Comparison of ENCODE assay signal across 20 mouse cellular contexts in genomic region chrX:73867256-73867655, GRCm38 (mm10). TPM values are rescaled to one million over a fixed set of nuclear protein-coding genes. Genes with fewer than 3 reads are reported as not detected.
DNase-seq lines count a peak whose midpoint lies in the region; ATAC-seq lines count a peak whose summit lies in the region.
"Had no signal": no experiment of that assay in that cellular context is flagged by ENCODE, and none has a peak within 500 bp of the region (broad histone marks: within the 10 kb centered on the region; RNA-seq: fewer than 3 reads in every experiment).

No protein-coding gene starts in this region.

- no peaks in the 10 kb centered on the region for H3K36me3 ChIP-seq in liver, embryonic 13.5 days
- no peaks in the 10 kb centered on the region for H3K36me3 ChIP-seq in liver, embryonic 11.5 days (ENCODE audit: control insufficient read depth, insufficient read depth, low read length)
- H3K36me3 ChIP-seq in embryonic facial prominence, embryonic 10.5 days (replicated peaks): no peaks in the 10 kb centered on the region
- 0 out of 2 replicates have a peak, but pooled peaks cover 2% of the 10 kb centered on the region for H3K36me3 ChIP-seq in forebrain, embryonic 16.5 days (ENCODE audit: control insufficient read depth, insufficient read depth)
- H3K36me3 ChIP-seq in midbrain, embryonic 15.5 days (replicated peaks): 0 out of 2 replicates have a peak, but pooled peaks cover 3% of the 10 kb centered on the region
- H3K36me3 ChIP-seq: limb, embryonic 10.5 days had no signal

- DNase-seq in liver, embryonic 13.5 days: no peak
- no peak for DNase-seq in liver, embryonic 11.5 days (ENCODE audit: low spot score)
- DNase-seq in embryonic facial prominence, embryonic 10.5 days (ENCODE audit: low spot score): peak; percentile 20
- DNase-seq in thymus, postnatal 14 days: no peak
- no peak for DNase-seq in kidney, postnatal 25 days
- DNase-seq: adrenal gland, postnatal 36 days; cerebellum, adult 18-20 months; kidney, adult 11 months; lung, postnatal 10 days had no signal

- H3K4me3 ChIP-seq in liver, embryonic 13.5 days (replicated peaks): no peak overlapping the region
- H3K4me3 ChIP-seq in liver, embryonic 11.5 days (ENCODE audit: low read depth, low read length): no peak overlapping the region
- no peak overlapping the region for H3K4me3 ChIP-seq in embryonic facial prominence, embryonic 10.5 days
- no peak overlapping the region for H3K4me3 ChIP-seq in forebrain, embryonic 16.5 days (replicated peaks; ENCODE audit: low read length)
- H3K4me3 ChIP-seq in midbrain, embryonic 15.5 days: no peak overlapping the region
- H3K4me3 ChIP-seq: limb, embryonic 10.5 days; myocyte had no signal

- no peak overlapping the region for H3K9ac ChIP-seq in liver, embryonic 13.5 days
- no peak overlapping the region for H3K9ac ChIP-seq in liver, embryonic 11.5 days (ENCODE audit: low read depth, low read length)
- H3K9ac ChIP-seq in forebrain, embryonic 16.5 days (replicated peaks; ENCODE audit: low read depth, low read length): peak overlapping the region; percentile 22; the same call in 1 of the 2 replicates
- H3K9ac ChIP-seq in midbrain, embryonic 15.5 days: 0 out of 2 replicates have a peak overlapping the region, but pooled peaks have one; percentile 14

- H3K27me3 ChIP-seq in liver, embryonic 13.5 days: no peaks in the 10 kb centered on the region
- no peaks in the 10 kb centered on the region for H3K27me3 ChIP-seq in liver, embryonic 11.5 days (replicated peaks; ENCODE audit: control insufficient read depth, insufficient read depth, low read length)
- H3K27me3 ChIP-seq in embryonic facial prominence, embryonic 10.5 days (replicated peaks; ENCODE audit: low read depth, poor library complexity, severe bottlenecking): peaks cover 6% of the 10 kb centered on the region; the same call in 1 of the 2 replicates
- H3K27me3 ChIP-seq in forebrain, embryonic 16.5 days (replicated peaks; ENCODE audit: control insufficient read depth, insufficient read depth, low read length): no peaks in the 10 kb centered on the region
- H3K27me3 ChIP-seq in midbrain, embryonic 15.5 days (replicated peaks): no peaks in the 10 kb centered on the region
- H3K27me3 ChIP-seq: Patski had no signal

- 27% methylated on average over 3 of the region's 3 CpGs for WGBS in liver, embryonic 13.5 days (ENCODE audit: insufficient replicate concordance)
- WGBS in liver, embryonic 11.5 days: 31% methylated on average over 3 of the region's 3 CpGs
- WGBS in embryonic facial prominence, embryonic 10.5 days: 23% methylated on average over 3 of the region's 3 CpGs
- 27% methylated on average over 3 of the region's 3 CpGs for WGBS in forebrain, embryonic 16.5 days
- WGBS in midbrain, embryonic 15.5 days: 26% methylated on average over 3 of the region's 3 CpGs

- peak overlapping the region; percentile 41 for H3K27ac ChIP-seq in liver, embryonic 13.5 days
- H3K27ac ChIP-seq in liver, embryonic 11.5 days (ENCODE audit: low read depth, low read length): no peak overlapping the region
- no peak overlapping the region for H3K27ac ChIP-seq in embryonic facial prominence, embryonic 10.5 days (replicated peaks)
- H3K27ac ChIP-seq in forebrain, embryonic 16.5 days (ENCODE audit: low read length): peak overlapping the region; percentile 87
- H3K27ac ChIP-seq in midbrain, embryonic 15.5 days: peak overlapping the region; percentile 65
- H3K27ac ChIP-seq: limb, embryonic 10.5 days had no signal

- peaks cover 22% of the 10 kb centered on the region for H3K4me1 ChIP-seq in liver, embryonic 13.5 days (replicated peaks)
- H3K4me1 ChIP-seq in liver, embryonic 11.5 days (replicated peaks; ENCODE audit: control insufficient read depth, insufficient read depth, low read length): no peaks in the 10 kb centered on the region
- peaks cover 12% of the 10 kb centered on the region; the same call in 1 of the 2 replicates for H3K4me1 ChIP-seq in embryonic facial prominence, embryonic 10.5 days
- H3K4me1 ChIP-seq in forebrain, embryonic 16.5 days (replicated peaks; ENCODE audit: control insufficient read depth, insufficient read depth, low read length): peaks cover 31% of the 10 kb centered on the region
- peaks cover 36% of the 10 kb centered on the region for H3K4me1 ChIP-seq in midbrain, embryonic 15.5 days

- ATAC-seq in liver, embryonic 13.5 days (ENCODE audit: low read depth): no peak
- ATAC-seq in liver, embryonic 11.5 days (replicated peaks; ENCODE audit: low FRiP score): no peak
- ATAC-seq in forebrain, embryonic 16.5 days: peak; percentile 67
- no peak for ATAC-seq in midbrain, embryonic 15.5 days (replicated peaks)
- ATAC-seq in monocyte, adult 5-6 weeks (replicated peaks; ENCODE audit: insufficient number of reproducible peaks, low FRiP score, low TSS enrichment, poor library complexity, severe bottlenecking): no peak
- ATAC-seq: CD4-positive, CD25-positive, alpha-beta regulatory T cell, adult 4 months; Patski had no signal

- H3K9me3 ChIP-seq in liver, embryonic 13.5 days (replicated peaks): no peaks in the 10 kb centered on the region
- H3K9me3 ChIP-seq in liver, embryonic 11.5 days (ENCODE audit: control insufficient read depth, low read length): no peaks in the 10 kb centered on the region
- no peaks in the 10 kb centered on the region for H3K9me3 ChIP-seq in embryonic facial prominence, embryonic 10.5 days
- H3K9me3 ChIP-seq in forebrain, embryonic 16.5 days (ENCODE audit: control insufficient read depth, low read length): no peaks in the 10 kb centered on the region
- no peaks in the 10 kb centered on the region for H3K9me3 ChIP-seq in midbrain, embryonic 15.5 days
- H3K9me3 ChIP-seq: limb, embryonic 10.5 days had no signal

- peak overlapping the region; percentile 28 for H3K4me2 ChIP-seq in liver, embryonic 13.5 days
- no peak overlapping the region for H3K4me2 ChIP-seq in liver, embryonic 11.5 days
- no peak overlapping the region for H3K4me2 ChIP-seq in forebrain, embryonic 16.5 days (ENCODE audit: low read length)
- H3K4me2 ChIP-seq in midbrain, embryonic 15.5 days: no peak overlapping the region

RNA-seq across cellular contexts. Expression of gene Avpr2, which starts 24.6 kb away (rescaled TPM):
- 0.06 and 0.10 TPM in 2 replicates for polyA plus RNA-seq in liver, embryonic 13.5 days (2015; fragmentation: Nextera tagmentation; extraction: Ambion mirVana)
- polyA plus RNA-seq in liver, embryonic 11.5 days (2014; fragmentation: Nextera tagmentation; extraction: Ambion mirVana): 0.17 and 0.22 TPM in 2 replicates
- 0.05 and 0.07 TPM in 2 replicates for polyA plus RNA-seq in embryonic facial prominence, embryonic 10.5 days (2016; fragmentation: Nextera tagmentation; extraction: Ambion mirVana)
- polyA plus RNA-seq in forebrain, embryonic 16.5 days (2015; fragmentation: Nextera tagmentation; extraction: Ambion mirVana): 0.16 and 0.24 TPM in 2 replicates
- 0.17 and 0.30 TPM in 2 replicates for polyA plus RNA-seq in midbrain, embryonic 15.5 days (2015; fragmentation: Nextera tagmentation; extraction: Ambion mirVana)
- 0.96 to 1.9 TPM (median 1.3 TPM) in 3 replicates for total RNA-seq in monocyte, adult 5-6 weeks (2017)
- total RNA-seq: adrenal gland, postnatal 36 days; gastrocnemius, postnatal 4 days; layer of hippocampus, adult 8-10 months had no signal
- polyA plus RNA-seq: heart, postnatal 0 days; myocyte; testis, adult 2 months had no signal

RNA-seq across cellular contexts. Expression of gene L1cam, which starts 28.6 kb away (rescaled TPM):
- 0.16 and 0.19 TPM in 2 replicates for polyA plus RNA-seq in liver, embryonic 13.5 days (2015; fragmentation: Nextera tagmentation; extraction: Ambion mirVana)
- 0.42 and 0.95 TPM in 2 replicates for polyA plus RNA-seq in liver, embryonic 11.5 days (2014; fragmentation: Nextera tagmentation; extraction: Ambion mirVana)
- polyA plus RNA-seq in embryonic facial prominence, embryonic 10.5 days (2016; fragmentation: Nextera tagmentation; extraction: Ambion mirVana): 8.0 and 8.2 TPM in 2 replicates
- 82.6 and 110 TPM in 2 replicates for polyA plus RNA-seq in forebrain, embryonic 16.5 days (2015; fragmentation: Nextera tagmentation; extraction: Ambion mirVana)
- 98.6 and 120 TPM in 2 replicates for polyA plus RNA-seq in midbrain, embryonic 15.5 days (2015; fragmentation: Nextera tagmentation; extraction: Ambion mirVana)
- 59.8 to 83.7 TPM (median 81.0 TPM) in 3 replicates for total RNA-seq in monocyte, adult 5-6 weeks (2017)

RNA-seq across cellular contexts. Expression of gene Pdzd4, which starts 42.5 kb away (rescaled TPM):
- polyA plus RNA-seq in liver, embryonic 13.5 days (2015; fragmentation: Nextera tagmentation; extraction: Ambion mirVana): 0.06 and 0.07 TPM in 2 replicates
- polyA plus RNA-seq in liver, embryonic 11.5 days (2014; fragmentation: Nextera tagmentation; extraction: Ambion mirVana): 0.25 and 0.86 TPM in 2 replicates
- 0.65 and 0.79 TPM in 2 replicates for polyA plus RNA-seq in embryonic facial prominence, embryonic 10.5 days (2016; fragmentation: Nextera tagmentation; extraction: Ambion mirVana)
- polyA plus RNA-seq in forebrain, embryonic 16.5 days (2015; fragmentation: Nextera tagmentation; extraction: Ambion mirVana): 3.5 and 4.2 TPM in 2 replicates
- 5.6 and 5.9 TPM in 2 replicates for polyA plus RNA-seq in midbrain, embryonic 15.5 days (2015; fragmentation: Nextera tagmentation; extraction: Ambion mirVana)
- total RNA-seq in monocyte, adult 5-6 weeks (2017): 0.68 to 2.9 TPM (median 1.9 TPM) in 3 replicates

RNA-seq across cellular contexts. Expression of gene Arhgap4, which starts 54.4 kb away (rescaled TPM):
- 4.7 and 4.8 TPM in 2 replicates for polyA plus RNA-seq in liver, embryonic 13.5 days (2015; fragmentation: Nextera tagmentation; extraction: Ambion mirVana)
- 10.2 and 12.9 TPM in 2 replicates for polyA plus RNA-seq in liver, embryonic 11.5 days (2014; fragmentation: Nextera tagmentation; extraction: Ambion mirVana)
- 2.1 and 2.6 TPM in 2 replicates for polyA plus RNA-seq in embryonic facial prominence, embryonic 10.5 days (2016; fragmentation: Nextera tagmentation; extraction: Ambion mirVana)
- polyA plus RNA-seq in forebrain, embryonic 16.5 days (2015; fragmentation: Nextera tagmentation; extraction: Ambion mirVana): 2.8 and 3.1 TPM in 2 replicates
- polyA plus RNA-seq in midbrain, embryonic 15.5 days (2015; fragmentation: Nextera tagmentation; extraction: Ambion mirVana): 4.0 and 4.6 TPM in 2 replicates
- 164 to 232 TPM (median 166 TPM) in 3 replicates for total RNA-seq in monocyte, adult 5-6 weeks (2017)

RNA-seq across cellular contexts. Expression of gene Naa10, which starts 54.5 kb away (rescaled TPM):
- polyA plus RNA-seq in liver, embryonic 13.5 days (2015; fragmentation: Nextera tagmentation; extraction: Ambion mirVana): 129 and 131 TPM in 2 replicates
- polyA plus RNA-seq in liver, embryonic 11.5 days (2014; fragmentation: Nextera tagmentation; extraction: Ambion mirVana): 210 TPM in 2 replicates
- polyA plus RNA-seq in embryonic facial prominence, embryonic 10.5 days (2016; fragmentation: Nextera tagmentation; extraction: Ambion mirVana): 169 and 181 TPM in 2 replicates
- 101 and 103 TPM in 2 replicates for polyA plus RNA-seq in forebrain, embryonic 16.5 days (2015; fragmentation: Nextera tagmentation; extraction: Ambion mirVana)
- 84.8 and 86.9 TPM in 2 replicates for polyA plus RNA-seq in midbrain, embryonic 15.5 days (2015; fragmentation: Nextera tagmentation; extraction: Ambion mirVana)
- 32.0 to 50.3 TPM (median 42.9 TPM) in 3 replicates for total RNA-seq in monocyte, adult 5-6 weeks (2017)

Comparison
In these comparisons a context has a peak if more than half of its experiments do, and no peak if none do; other contexts are left out.
1. H3K27ac ChIP-seq: peak in liver, embryonic 13.5 days (single experiment), forebrain, embryonic 16.5 days (single experiment) and midbrain, embryonic 15.5 days (single experiment); none in liver, embryonic 11.5 days (single experiment) and embryonic facial prominence, embryonic 10.5 days (single experiment).
2. H3K9ac ChIP-seq: peak in forebrain, embryonic 16.5 days (single experiment) and midbrain, embryonic 15.5 days (single experiment); none in liver, embryonic 13.5 days (single experiment) and liver, embryonic 11.5 days (single experiment).